ENCODE assay signal across 12 mouse cellular contexts in the genomic region with DNA sequence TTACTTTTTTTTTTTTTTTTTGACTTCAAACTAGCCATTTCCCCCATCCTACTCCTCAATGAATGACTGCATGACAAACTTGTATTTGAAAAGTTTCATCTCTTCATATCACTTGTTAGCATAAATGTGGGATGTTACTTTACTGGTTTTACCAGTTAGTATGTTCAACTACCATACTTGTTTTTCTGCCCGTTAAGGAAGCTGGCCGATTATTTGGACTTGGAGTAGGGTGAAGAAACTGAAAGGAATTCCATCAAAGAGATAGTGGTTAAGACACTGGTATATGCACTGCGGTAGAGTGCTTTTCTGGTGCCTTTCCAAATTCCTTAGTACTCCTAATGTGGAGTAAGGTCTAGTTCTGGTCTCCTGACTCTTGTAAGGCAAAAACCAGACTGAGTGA. TPM values are rescaled to one million over a fixed set of nuclear protein-coding genes. Genes with fewer than 3 reads are reported as not detected.
A peak's percentile ranks its signal among the peaks of the same experiment; 100 is the strongest.
DNase-seq lines count a peak whose midpoint lies in the region; ATAC-seq lines count a peak whose summit lies in the region.
"Had no signal": no experiment of that assay in that cellular context is flagged by ENCODE, and none has a peak within 500 bp of the region (broad histone marks: within the 10 kb centered on the region; RNA-seq: fewer than 3 reads in every experiment).

No protein-coding gene starts in this region.

- H3K36me3 ChIP-seq in heart, embryonic 15.5 days: no peaks in the 10 kb centered on the region
- no peaks in the 10 kb centered on the region for H3K36me3 ChIP-seq in neural tube, embryonic 13.5 days
- no peaks in the 10 kb centered on the region for H3K36me3 ChIP-seq in hindbrain, embryonic 15.5 days
- H3K36me3 ChIP-seq: embryonic facial prominence, embryonic 12.5 days; intestine, embryonic 15.5 days; neural tube, embryonic 12.5 days had no signal

- peak overlapping the region; percentile 77 for H3K4me2 ChIP-seq in heart, embryonic 15.5 days
- H3K4me2 ChIP-seq in neural tube, embryonic 13.5 days: peak overlapping the region; percentile 69
- H3K4me2 ChIP-seq in hindbrain, embryonic 15.5 days: peak overlapping the region; percentile 59

- no peak for ATAC-seq in heart, embryonic 15.5 days (replicated peaks; ENCODE audit: insufficient number of reproducible peaks, insufficient read depth, low FRiP score, low read depth)
- no peak for ATAC-seq in neural tube, embryonic 13.5 days (ENCODE audit: low read depth)
- ATAC-seq in hindbrain, embryonic 15.5 days (ENCODE audit: low FRiP score, low read depth): no peak

- 0 out of 2 replicates have a peak, but pooled peaks cover 4% of the 10 kb centered on the region for H3K4me1 ChIP-seq in heart, embryonic 15.5 days (replicated peaks)
- peaks cover 13% of the 10 kb centered on the region for H3K4me1 ChIP-seq in neural tube, embryonic 13.5 days (replicated peaks)
- peaks cover 14% of the 10 kb centered on the region for H3K4me1 ChIP-seq in hindbrain, embryonic 15.5 days (replicated peaks)
- H3K4me1 ChIP-seq: embryonic facial prominence, embryonic 12.5 days; intestine, embryonic 15.5 days; neural tube, embryonic 12.5 days had no signal

- H3K9me3 ChIP-seq in heart, embryonic 15.5 days (replicated peaks): no peaks in the 10 kb centered on the region
- H3K9me3 ChIP-seq in neural tube, embryonic 13.5 days: no peaks in the 10 kb centered on the region
- no peaks in the 10 kb centered on the region for H3K9me3 ChIP-seq in hindbrain, embryonic 15.5 days
- H3K9me3 ChIP-seq: embryonic facial prominence, embryonic 12.5 days; intestine, embryonic 15.5 days; neural tube, embryonic 12.5 days had no signal

- H3K4me3 ChIP-seq in heart, embryonic 15.5 days: no peak overlapping the region
- H3K4me3 ChIP-seq in neural tube, embryonic 13.5 days: peak overlapping the region; percentile 77; the same call in 1 of the 2 replicates
- 0 out of 2 replicates have a peak overlapping the region, but pooled peaks have one; percentile 95 for H3K4me3 ChIP-seq in hindbrain, embryonic 15.5 days

- H3K9ac ChIP-seq in heart, embryonic 15.5 days: no peak overlapping the region
- no peak overlapping the region for H3K9ac ChIP-seq in neural tube, embryonic 13.5 days
- no peak overlapping the region for H3K9ac ChIP-seq in hindbrain, embryonic 15.5 days

- H3K27me3 ChIP-seq in heart, embryonic 15.5 days: peaks cover 4% of the 10 kb centered on the region; the same call in 1 of the 2 replicates
- H3K27me3 ChIP-seq in neural tube, embryonic 13.5 days: no peaks in the 10 kb centered on the region
- H3K27me3 ChIP-seq in hindbrain, embryonic 15.5 days: no peaks in the 10 kb centered on the region
- H3K27me3 ChIP-seq: embryonic facial prominence, embryonic 12.5 days; intestine, embryonic 15.5 days; neural tube, embryonic 12.5 days had no signal

- 68% methylated on average over 3 of the region's 3 CpGs for WGBS in heart, embryonic 15.5 days
- WGBS in neural tube, embryonic 13.5 days: 94% methylated on average over 3 of the region's 3 CpGs
- 91% methylated on average over 3 of the region's 3 CpGs for WGBS in hindbrain, embryonic 15.5 days

- H3K27ac ChIP-seq in heart, embryonic 15.5 days: no peak overlapping the region
- H3K27ac ChIP-seq in neural tube, embryonic 13.5 days (replicated peaks): no peak overlapping the region
- H3K27ac ChIP-seq in hindbrain, embryonic 15.5 days (replicated peaks): peak overlapping the region; percentile 100

- DNase-seq in heart, adult 9 months (ENCODE audit: low spot score in 2 of 2): no peak
- DNase-seq in neural tube, embryonic 10.5 days (ENCODE audit: extremely low spot score, low spot score): no peak
- no peak for DNase-seq in natural killer cell, adult 2 months (ENCODE audit: low spot score in 2 of 2)
- no peak for DNase-seq in adrenal gland, postnatal 14 days
- DNase-seq in yolk sac, embryonic 10.5 days (ENCODE audit: low spot score): no peak
- DNase-seq: thymus, adult 2 months had no signal

RNA-seq across cellular contexts. Expression of a gene that starts 0.8 kb away (rescaled TPM):
- polyA plus RNA-seq in heart, embryonic 15.5 days (2015; fragmentation: Nextera tagmentation; extraction: Ambion mirVana): 19.2 and 22.2 TPM in 2 replicates
- 46.7 and 48.8 TPM in 2 replicates for polyA plus RNA-seq in neural tube, embryonic 13.5 days (2015; fragmentation: Nextera tagmentation; extraction: Ambion mirVana)
- polyA plus RNA-seq in hindbrain, embryonic 15.5 days (2015; fragmentation: Nextera tagmentation; extraction: Ambion mirVana): 53.0 and 56.4 TPM in 2 replicates
- 8.0 and 9.4 TPM in 2 replicates for total RNA-seq in adrenal gland, postnatal 14 days (2021)

RNA-seq across cellular contexts. Expression of a gene that starts 39.2 kb away (rescaled TPM):
- polyA plus RNA-seq in heart, embryonic 15.5 days (2015; fragmentation: Nextera tagmentation; extraction: Ambion mirVana): 10.6 and 11.3 TPM in 2 replicates
- 2.8 and 3.8 TPM in 2 replicates for polyA plus RNA-seq in neural tube, embryonic 13.5 days (2015; fragmentation: Nextera tagmentation; extraction: Ambion mirVana)
- 2.7 and 3.0 TPM in 2 replicates for polyA plus RNA-seq in hindbrain, embryonic 15.5 days (2015; fragmentation: Nextera tagmentation; extraction: Ambion mirVana)
- 15.8 and 17.3 TPM in 2 replicates for total RNA-seq in adrenal gland, postnatal 14 days (2021)
